8 mouse cellular contexts compared by ENCODE assay signal in genomic region chr1:21166762-21167161, GRCm38 (mm10). TPM values are rescaled to one million over a fixed set of nuclear protein-coding genes. Genes with fewer than 3 reads are reported as not detected.
A peak's percentile ranks its signal among the peaks of the same experiment; 100 is the strongest.
DNase-seq lines count a peak whose midpoint lies in the region; ATAC-seq lines count a peak whose summit lies in the region.

No protein-coding gene starts in this region.

- WGBS in neural tube, embryonic 11.5 days, result 80% methylated on average over 4 of the region's 4 CpGs
- WGBS in limb, embryonic 15.5 days, result 39% methylated on average over 4 of the region's 4 CpGs
- WGBS in stomach, embryonic 16.5 days, result 45% methylated on average over 4 of the region's 4 CpGs

- H3K27ac ChIP-seq in neural tube, embryonic 11.5 days (ENCODE audit: low read depth, low read length), result no peak overlapping the region
- no peak overlapping the region for H3K27ac ChIP-seq in limb, embryonic 15.5 days
- no peak overlapping the region for H3K27ac ChIP-seq in stomach, embryonic 16.5 days (ENCODE audit: low read length)

- peak overlapping the region; percentile 62 for H3K4me2 ChIP-seq in neural tube, embryonic 11.5 days (ENCODE audit: low read depth)
- H3K4me2 ChIP-seq in limb, embryonic 15.5 days, result peak overlapping the region; percentile 74
- peak overlapping the region; percentile 63 for H3K4me2 ChIP-seq in stomach, embryonic 16.5 days (ENCODE audit: low read depth, low read length)

- no peaks in the 10 kb centered on the region for H3K4me1 ChIP-seq in neural tube, embryonic 11.5 days (ENCODE audit: control insufficient read depth, insufficient read depth, low read length)
- H3K4me1 ChIP-seq in limb, embryonic 15.5 days, result peaks cover 7% of the 10 kb centered on the region; the same call in 1 of the 2 replicates
- H3K4me1 ChIP-seq in stomach, embryonic 16.5 days (ENCODE audit: control insufficient read depth, insufficient read depth, low read length), result no peaks in the 10 kb centered on the region

- no peaks in the 10 kb centered on the region for H3K27me3 ChIP-seq in neural tube, embryonic 11.5 days (ENCODE audit: control insufficient read depth, insufficient read depth, low read length)
- H3K27me3 ChIP-seq in limb, embryonic 15.5 days, result peaks cover 15% of the 10 kb centered on the region
- no peaks in the 10 kb centered on the region for H3K27me3 ChIP-seq in stomach, embryonic 16.5 days (ENCODE audit: control insufficient read depth, insufficient read depth, low read length)

- no peaks in the 10 kb centered on the region for H3K36me3 ChIP-seq in neural tube, embryonic 11.5 days (ENCODE audit: control insufficient read depth, insufficient read depth, low read length)
- no peaks in the 10 kb centered on the region for H3K36me3 ChIP-seq in limb, embryonic 15.5 days
- no peaks in the 10 kb centered on the region for H3K36me3 ChIP-seq in stomach, embryonic 16.5 days (ENCODE audit: control insufficient read depth, insufficient read depth, low read length)

- H3K9me3 ChIP-seq in neural tube, embryonic 11.5 days (ENCODE audit: control insufficient read depth, low read length), result no peaks in the 10 kb centered on the region
- no peaks in the 10 kb centered on the region for H3K9me3 ChIP-seq in limb, embryonic 15.5 days
- H3K9me3 ChIP-seq in stomach, embryonic 16.5 days (replicated peaks; ENCODE audit: control insufficient read depth, low read length), result no peaks in the 10 kb centered on the region

- H3K9ac ChIP-seq in neural tube, embryonic 11.5 days (ENCODE audit: low read length), result peak overlapping the region; percentile 40
- no peak overlapping the region for H3K9ac ChIP-seq in limb, embryonic 15.5 days
- peak overlapping the region; percentile 60 for H3K9ac ChIP-seq in stomach, embryonic 16.5 days (ENCODE audit: low read length)

- DNase-seq in adrenal gland, postnatal 14 days, result peak; percentile 7
- no peak for DNase-seq in adrenal gland, postnatal 25 days
- DNase-seq in neural tube, embryonic 11.5 days (ENCODE audit: low spot score), result no peak
- no peak for DNase-seq in neural tube, embryonic 10.5 days (ENCODE audit: extremely low spot score, low spot score)
- DNase-seq in thymus, postnatal 0 days (ENCODE audit: low spot score), result no peak
- DNase-seq in frontal cortex, postnatal 25 days (ENCODE audit: low spot score in 2 of 2), result no peak

- peak overlapping the region; percentile 34 for H3K4me3 ChIP-seq in neural tube, embryonic 11.5 days (ENCODE audit: low read depth, low read length)
- peak overlapping the region; percentile 40 for H3K4me3 ChIP-seq in limb, embryonic 15.5 days
- H3K4me3 ChIP-seq in stomach, embryonic 16.5 days (replicated peaks; ENCODE audit: low read length), result peak overlapping the region; percentile 46

- ATAC-seq in neural tube, embryonic 11.5 days (ENCODE audit: insufficient read depth, low FRiP score, low TSS enrichment), result peak; percentile 46
- no peak for ATAC-seq in limb, embryonic 15.5 days (ENCODE audit: insufficient number of reproducible peaks, low FRiP score, low TSS enrichment, low read depth)
- peak; percentile 54 for ATAC-seq in stomach, embryonic 16.5 days (ENCODE audit: insufficient read depth, low FRiP score)

RNA-seq across cellular contexts. Expression of gene Tmem14a, which starts 51.6 kb away (rescaled TPM):
- 4.4 and 4.8 TPM in 2 replicates for total RNA-seq in adrenal gland, postnatal 14 days (2021)
- 3.5 and 6.7 TPM in 2 replicates for total RNA-seq in adrenal gland, postnatal 25 days (2021)
- 11.3 and 11.9 TPM in 2 replicates for polyA plus RNA-seq in neural tube, embryonic 11.5 days (2014; fragmentation: Nextera tagmentation; extraction: Ambion mirVana)
- polyA plus RNA-seq in limb, embryonic 15.5 days (2015; fragmentation: Nextera tagmentation; extraction: Ambion mirVana), result 11.6 TPM in 2 replicates
- polyA plus RNA-seq in stomach, embryonic 16.5 days (2015; fragmentation: Nextera tagmentation; extraction: Ambion mirVana), result 12.7 and 13.5 TPM in 2 replicates
- polyA plus RNA-seq in thymus, postnatal 0 days (2015; fragmentation: Nextera tagmentation; extraction: Ambion mirVana), result 5.4 and 6.9 TPM in 2 replicates
